In genomic region chr11:101657886-101658750, GRCm38 (mm10) we compare ENCODE assay signal across 8 mouse cellular contexts. TPM values are rescaled to one million over a fixed set of nuclear protein-coding genes. Genes with fewer than 3 reads are reported as not detected.
DNase-seq lines count a peak whose midpoint lies in the region; ATAC-seq lines count a peak whose summit lies in the region.
"Not testable (repeated sequence)": the region's sequence is repeated elsewhere in the genome, so short reads cannot be mapped to it uniquely, and the experiment has no call there.

No protein-coding gene starts in this region.

- peak overlapping the region; percentile 50 for H3K4me2 ChIP-seq in hindbrain, embryonic 12.5 days (replicated peaks)

- ATAC-seq in hindbrain, embryonic 12.5 days (ENCODE audit: low FRiP score), result peak; percentile 94

- H3K27ac ChIP-seq in hindbrain, embryonic 12.5 days, result peak overlapping the region; percentile 97

- not testable (repeated sequence) for H3K27me3 ChIP-seq in hindbrain, embryonic 12.5 days

- not testable (repeated sequence) for H3K9me3 ChIP-seq in hindbrain, embryonic 12.5 days (replicated peaks)

- H3K4me1 ChIP-seq in hindbrain, embryonic 12.5 days, result not testable (repeated sequence)

- DNase-seq in NIH3T3 (ENCODE audit: low read depth), result peak; percentile 91
- peak; percentile 91 to 92 for DNase-seq in cerebellum, postnatal 10 days
- DNase-seq in frontal cortex, postnatal 10 days (ENCODE audit: low spot score in 2 of 2), result peak; percentile 77 to 80
- DNase-seq in layer of hippocampus, postnatal 25 days (ENCODE audit: extremely low spot score in 1 of 2, low spot score in 1 of 2), result peak; percentile 76 to 86
- peak; percentile 80 for DNase-seq in lung, postnatal 25 days (ENCODE audit: low spot score)
- DNase-seq in retina, embryonic 14.5 days (ENCODE audit: low spot score), result peak; percentile 92
- peak; percentile 89 for DNase-seq in thymus, postnatal 4 days

- H3K9ac ChIP-seq in hindbrain, embryonic 12.5 days, result peak overlapping the region; percentile 67; the same call in 1 of the 2 replicates

- under 1% methylated on average over 38 of the region's 40 CpGs for WGBS in hindbrain, embryonic 12.5 days

- not testable (repeated sequence) for H3K36me3 ChIP-seq in hindbrain, embryonic 12.5 days

- peak overlapping the region; percentile 18; the same call in 1 of the 2 replicates for H3K4me3 ChIP-seq in hindbrain, embryonic 12.5 days

RNA-seq across cellular contexts. Expression of gene Arl4d, which starts 7.2 kb away (rescaled TPM):
- 11.6 and 12.1 TPM in 2 replicates for polyA plus RNA-seq in hindbrain, embryonic 12.5 days (2016; fragmentation: Nextera tagmentation; extraction: Ambion mirVana)
- total RNA-seq in layer of hippocampus, postnatal 25 days (2021), result 10 to 100 TPM; 10.4 to 11.9 TPM

RNA-seq across cellular contexts. Expression of gene Rdm1, which starts 31.1 kb away (rescaled TPM):
- 29.4 and 35.4 TPM in 2 replicates for polyA plus RNA-seq in hindbrain, embryonic 12.5 days (2016; fragmentation: Nextera tagmentation; extraction: Ambion mirVana)
- total RNA-seq in layer of hippocampus, postnatal 25 days (2021), result 1 to 10 TPM; 8.1 to 8.2 TPM

RNA-seq across cellular contexts. Expression of gene Gm11634, which starts 59.1 kb away (rescaled TPM):
- polyA plus RNA-seq in hindbrain, embryonic 12.5 days (2016; fragmentation: Nextera tagmentation; extraction: Ambion mirVana), result not detected in 2 replicates
- not detected for total RNA-seq in layer of hippocampus, postnatal 25 days (2021)

Comparison
In these comparisons a context has a peak if more than half of its experiments do, and no peak if none do; other contexts are left out.
1. Peak in every context shown above with its lines: DNase-seq, ATAC-seq, H3K4me3 ChIP-seq and H3K27ac ChIP-seq.